Mouse (Mus musculus) heart, adult 2 months (tissue): ENCODE measurements around the gene D630003M21Rik. TPM values are rescaled to one million over a fixed set of nuclear protein-coding genes. Genes with fewer than 3 reads are reported as not detected.

Experiments
- DNase-seq, 2 experiments: peaks; one replicate each; pipeline ENCODE4 v3.0.0; 2021
- H3K27ac ChIP-seq: fragments of 200-600 bp; 2 replicates; pipeline ENCODE4 v1.8.1; 2022
- H3K27me3 ChIP-seq: fragments of 200-500 bp; 2 replicates; pipeline ENCODE4 v1.6.1; 2012; ENCODE audit warnings: mild to moderate bottlenecking, low read length, inconsistent platforms, mixed read lengths; ENCODE audit not compliant: control insufficient read depth, insufficient read depth
- H3K36me3 ChIP-seq: fragments of 200-500 bp; 2 replicates; pipeline ENCODE4 v1.6.1; 2012; ENCODE audit warnings: low read length, inconsistent platforms; ENCODE audit not compliant: control insufficient read depth, insufficient read depth
- H3K4me1 ChIP-seq: fragments of 200-500 bp; 2 replicates; pipeline ENCODE4 v1.6.1; 2011; ENCODE audit warnings: low read length; ENCODE audit not compliant: control insufficient read depth, insufficient read depth
- H3K4me3 ChIP-seq: fragments of 200-600 bp; 2 replicates; pipeline ENCODE4 v1.8.1; 2022
- H3K79me2 ChIP-seq: fragments of 200-500 bp; replicated peaks from 2 replicates; pipeline ENCODE4 v1.6.1; 2012; ENCODE audit warnings: mild to moderate bottlenecking, inconsistent platforms, low read length, moderate library complexity, mixed read lengths; ENCODE audit not compliant: control insufficient read depth, insufficient read depth
- H3K9ac ChIP-seq: fragments of 200-500 bp; 2 replicates; pipeline ENCODE4 v1.6.1; 2012; ENCODE audit warnings: low read depth, mild to moderate bottlenecking, control low read depth, inconsistent platforms, low read length, mixed read lengths
- CTCF ChIP-seq: fragments of 200-600 bp; IDR thresholded peaks from 2 replicates; pipeline ENCODE4 v1.8.1; 2022; ENCODE audit warnings: antibody characterized with exemption, mild to moderate bottlenecking, moderate library complexity
- EP300 ChIP-seq: fragments of 200-500 bp; IDR thresholded peaks from 2 replicates; pipeline ENCODE4 v1.6.1; 2011; ENCODE audit warnings: low read depth, low read length, control low read depth; ENCODE audit not compliant: insufficient read depth
- POLR2A ChIP-seq: fragments of 200-500 bp; IDR thresholded peaks from 2 replicates; pipeline ENCODE4 v1.6.1; 2011; ENCODE audit warnings: mild to moderate bottlenecking, low read depth, low read length, control low read depth; ENCODE audit not compliant: insufficient read depth
- WGBS: fragments of 180-500 bp; shearing (Covaris S2); methylation state at CpG from one replicate; pipeline ENCODE4 v1.1.7; 2018; 5-methylcytosine and 5-hydroxymethylcytosine counted together
- intact Hi-C: fragments of 180-260 bp; cut with DNase I; formaldehyde crosslinking; loops from one replicate; pipeline ENCODE4 v1.15.1; 2025
- polyA plus RNA-seq: library from polyadenylated mRNA; depleted of rRNA; stranded (reverse); fragments of >200 nt; gene quantifications from 2 replicates; pipeline ENCODE4 v1.2.3, GENCODE M21; 2012
- total RNA-seq, 2 experiments: library from RNA; stranded (reverse); gene quantifications; 2 replicates each; pipeline ENCODE4 v1.2.3; 2021

Gene D630003M21Rik
- total and polyA plus RNA-seq, 3 experiments: 4.6 to 6.7 (median 6.6) TPM

DNA sequence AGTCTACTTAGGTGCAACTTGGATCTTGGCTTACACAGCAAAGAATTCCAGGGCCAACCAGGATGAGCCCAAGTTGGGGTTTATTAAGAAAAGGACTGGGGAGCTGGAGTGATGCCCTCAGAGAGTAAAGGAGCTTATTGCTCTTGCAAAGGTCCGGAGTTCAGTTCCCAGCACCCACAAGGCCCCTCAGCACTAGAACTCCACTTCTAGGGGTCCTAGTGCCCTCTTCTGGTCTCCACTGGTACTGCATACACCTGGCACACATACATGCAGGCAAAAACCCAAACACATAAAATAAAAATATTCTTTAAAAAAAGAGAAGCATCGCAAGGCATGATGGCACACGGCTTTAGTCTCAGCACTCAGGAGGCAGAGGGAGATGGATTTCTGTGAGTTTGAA, 77.9 kb downstream of the D630003M21Rik start:
- Histone ChIP-seq H3K4me3 (no peak overlapping the region), H3K4me1 (no peaks in the 10 kb centered on the region), H3K27me3 (no peaks in the 10 kb centered on the region), H3K27ac (no peak overlapping the region), H3K9ac (no peak overlapping the region), H3K36me3 (no peaks in the 10 kb centered on the region), H3K79me2 (no peaks in the 10 kb centered on the region)
- 98% methylated on average over 3 of the region's 3 CpGs for WGBS
- no peak for DNase-seq
- intact Hi-C loops: no loop called here
- TF ChIP-seq CTCF (peak; percentile 41), POLR2A (no peak)

DNA sequence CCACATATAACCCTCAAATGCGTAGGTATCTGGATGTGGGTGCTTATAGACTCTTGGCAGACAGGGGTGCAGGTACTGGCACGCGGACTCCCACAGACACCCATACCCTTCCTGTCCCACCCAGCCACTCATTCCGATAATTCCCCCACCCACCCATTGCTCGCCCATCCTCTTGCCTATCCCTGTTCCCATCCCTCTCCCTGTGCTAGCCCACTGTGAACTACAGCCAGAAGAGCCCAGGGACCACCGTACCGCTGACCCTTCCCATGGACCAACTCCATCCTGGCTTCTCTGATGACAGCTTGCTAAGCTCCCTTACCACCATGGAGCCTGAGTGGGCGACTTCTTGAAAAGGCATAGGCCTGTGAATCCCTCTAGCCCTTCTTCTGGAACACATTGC, 82.1 kb downstream of the D630003M21Rik start:
- no peak overlapping the region for H3K4me3 ChIP-seq
- intact Hi-C loops: loop anchor here (1.0 to 5.0 kb wide), 4 partner anchors 40 to 100 kb away; no protein-coding TSS in a partner anchor
- H3K36me3 ChIP-seq: peaks cover 7% of the 10 kb centered on the region
- TF ChIP-seq CTCF (no peak), POLR2A (no peak), EP300 (no peak)
- H3K9ac ChIP-seq: no peak overlapping the region
- no peak overlapping the region for H3K27ac ChIP-seq
- 93% methylated on average over 8 of the region's 8 CpGs for WGBS
- no peaks in the 10 kb centered on the region for H3K79me2 ChIP-seq
- no peaks in the 10 kb centered on the region for H3K27me3 ChIP-seq
- DNase-seq: peak in 1 of 2 experiments; percentile 18
- H3K4me1 ChIP-seq: peaks cover 16% of the 10 kb centered on the region

DNA sequence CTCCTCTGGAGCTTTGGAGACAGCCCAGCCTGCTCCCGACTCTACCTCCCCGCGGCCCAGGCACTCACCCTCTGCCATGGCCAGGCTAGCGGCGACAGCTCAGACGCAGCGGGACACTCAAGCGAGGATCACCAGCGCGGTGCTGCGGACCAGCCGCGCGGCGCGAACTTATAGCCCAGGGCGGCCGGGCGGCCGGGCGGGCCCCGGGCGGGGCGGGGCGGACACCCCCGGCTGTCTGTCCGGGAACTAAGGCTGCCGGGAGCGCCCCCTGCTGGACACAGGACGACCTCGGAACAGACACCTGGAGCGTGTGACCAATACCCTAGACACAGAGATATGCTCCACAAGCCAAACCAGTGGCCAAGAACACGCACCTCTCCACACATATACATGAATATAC, 82.8 kb downstream of the D630003M21Rik start, which contains the start of gene Tgm2:
Gene Tgm2 (minus strand): TSS at position 214 of the 400 bp plus-strand sequence.
- H3K27me3 ChIP-seq: no peaks in the 10 kb centered on the region
- H3K79me2 ChIP-seq: no peaks in the 10 kb centered on the region
- H3K27ac ChIP-seq: peak within 1 kb of the TSS; percentile 95
- H3K4me1 ChIP-seq: peaks cover 21% of the 10 kb centered on the region
- intact Hi-C loops: loop anchor here (1.0 to 5.0 kb wide), 4 partner anchors 39 to 99 kb away; no protein-coding TSS in a partner anchor
- WGBS: under 1% methylated on average over 33 of the region's 33 CpGs
- peaks cover 11% of the 10 kb centered on the region for H3K36me3 ChIP-seq
- peak within 1 kb of the TSS; percentile 85 for H3K9ac ChIP-seq
- H3K4me3 ChIP-seq: peak within 1 kb of the TSS; percentile 95
- peak; percentile 94 to 97 for DNase-seq
- peak; percentile 84 for TF ChIP-seq CTCF
- TF ChIP-seq EP300: no peak
- peak; percentile 92 for TF ChIP-seq POLR2A

DNA sequence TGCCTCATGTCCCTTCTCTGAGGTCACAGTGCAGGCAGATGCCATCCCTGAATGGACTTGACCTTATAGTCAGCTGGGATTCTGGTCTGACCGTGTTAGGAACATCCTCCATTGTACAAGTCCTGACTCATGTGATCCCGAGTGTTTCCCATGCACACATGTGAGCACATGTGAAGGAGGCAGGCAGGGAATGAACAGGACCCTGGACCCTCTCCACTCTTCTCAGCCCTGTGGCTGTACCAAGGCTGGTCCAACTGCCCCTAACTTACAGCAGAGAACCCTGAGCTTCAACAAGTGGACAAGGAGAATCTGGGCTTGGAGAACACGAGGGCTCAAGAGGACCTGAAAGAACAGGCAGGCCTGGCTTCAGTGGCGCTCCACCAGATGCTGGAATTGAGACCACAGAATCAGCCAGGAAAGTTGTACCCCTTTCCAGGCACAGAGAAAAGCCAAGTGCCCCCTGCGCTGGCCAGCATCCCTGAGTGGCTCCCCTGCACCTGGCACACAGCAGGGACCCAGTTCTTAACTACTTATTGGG, 83.4 kb downstream of the D630003M21Rik start:
- H3K79me2 ChIP-seq: no peaks in the 10 kb centered on the region
- TF ChIP-seq POLR2A (0 out of 2 replicates have a peak, but pooled peaks have one; percentile 17), CTCF (no peak), EP300 (no peak)
- peaks cover 23% of the 10 kb centered on the region for H3K4me1 ChIP-seq
- peak overlapping the region; percentile 95 for H3K4me3 ChIP-seq
- 27% methylated on average over 5 of the region's 5 CpGs for WGBS
- H3K27me3 ChIP-seq: no peaks in the 10 kb centered on the region
- no peak for DNase-seq
- peaks cover 11% of the 10 kb centered on the region for H3K36me3 ChIP-seq
- H3K9ac ChIP-seq: peak overlapping the region; percentile 85
- intact Hi-C loops: loop anchor here (1.0 to 5.0 kb wide), 4 partner anchors 38 to 98 kb away; no protein-coding TSS in a partner anchor
- peak overlapping the region; percentile 95 for H3K27ac ChIP-seq

DNA sequence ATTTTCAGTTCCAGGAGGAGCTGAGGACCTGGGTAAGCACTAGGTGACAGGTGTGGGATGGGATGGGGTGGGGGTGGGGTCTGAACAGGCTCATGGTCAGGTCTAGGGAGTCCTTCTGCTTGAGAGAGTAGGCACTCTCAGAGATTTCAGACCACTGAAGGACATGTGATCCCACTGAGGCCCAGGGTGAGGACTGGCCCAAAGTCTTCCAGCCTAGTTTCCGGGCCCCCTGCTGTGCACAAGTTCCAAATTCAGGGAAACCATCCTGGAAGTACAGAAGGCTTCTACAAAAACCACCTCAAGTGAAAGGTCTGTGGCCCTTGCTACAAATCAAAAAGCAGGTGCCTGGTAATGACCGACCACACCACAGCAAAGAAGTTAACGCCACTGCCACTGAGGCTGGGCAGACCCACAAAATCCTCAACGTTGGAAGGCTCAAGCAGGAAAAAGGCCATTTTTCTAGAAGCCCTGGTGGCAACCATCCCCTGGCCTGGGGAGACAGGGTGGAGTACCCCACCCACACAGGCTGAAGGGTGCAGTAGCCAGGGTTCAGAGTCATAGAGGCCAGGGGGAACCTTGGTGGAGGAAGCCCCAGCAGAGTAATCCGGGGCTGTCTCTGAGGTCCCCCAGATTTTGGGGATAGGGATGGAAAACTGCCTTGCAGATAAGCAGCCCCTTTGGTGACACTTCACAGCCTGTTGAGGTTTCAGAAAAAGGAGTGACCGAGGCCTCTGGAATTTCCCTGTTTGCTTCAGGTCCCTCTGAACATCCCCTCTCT, 84.1 kb downstream of the D630003M21Rik start:
- DNase-seq: peak in 1 of 2 experiments; percentile 37
- Histone ChIP-seq H3K79me2 (no peaks in the 10 kb centered on the region), H3K36me3 (peaks cover 16% of the 10 kb centered on the region), H3K27me3 (no peaks in the 10 kb centered on the region), H3K4me3 (peak overlapping the region; percentile 95), H3K4me1 (peaks cover 29% of the 10 kb centered on the region), H3K9ac (peak overlapping the region; percentile 85), H3K27ac (peak overlapping the region; percentile 95)
- TF ChIP-seq EP300: no peak
- TF ChIP-seq POLR2A: no peak
- TF ChIP-seq CTCF: no peak
- intact Hi-C loops: loop anchor here (5.0 kb wide), 2 partner anchors 83 to 98 kb away; no protein-coding TSS in a partner anchor
- 49% methylated on average over 6 of the region's 6 CpGs for WGBS
